Mouse (Mus musculus) neural tube, embryonic 12.5 days (tissue): ENCODE measurements around the gene S100a16. TPM values are rescaled to one million over a fixed set of nuclear protein-coding genes. Genes with fewer than 3 reads are reported as not detected.

Source experiments
- ATAC-seq: fragments of 200-750 bp; cut with Nextera tagmentation; 2 replicates; pipeline ENCODE4 v1.8.0; 2017; ENCODE audit warnings: low read depth, mild to moderate bottlenecking, moderate TSS enrichment, moderate library complexity; ENCODE audit not compliant: low FRiP score
- H3K27ac ChIP-seq: fragments of 300-500 bp; sonication (generic); 2 replicates; pipeline ENCODE4 v1.5.1; 2016
- H3K27me3 ChIP-seq: fragments of 300-500 bp; sonication (generic); replicated peaks from 2 replicates; pipeline ENCODE4 v1.6.1; 2016; ENCODE audit warnings: mild to moderate bottlenecking
- H3K36me3 ChIP-seq: fragments of 300-500 bp; sonication (generic); 2 replicates; pipeline ENCODE4 v1.6.1; 2016; ENCODE audit warnings: mild to moderate bottlenecking
- H3K4me1 ChIP-seq: fragments of 300-500 bp; sonication (generic); 2 replicates; pipeline ENCODE4 v1.6.1; 2016
- H3K4me2 ChIP-seq: fragments of 300-500 bp; sonication (generic); replicated peaks from 2 replicates; pipeline ENCODE4 v1.6.1; 2016; ENCODE audit warnings: mild to moderate bottlenecking
- H3K4me3 ChIP-seq: fragments of 300-500 bp; sonication (generic); 2 replicates; pipeline ENCODE4 v1.5.1; 2016
- H3K9ac ChIP-seq: fragments of 300-500 bp; sonication (generic); 2 replicates; pipeline ENCODE4 v1.6.1; 2016; ENCODE audit warnings: mild to moderate bottlenecking
- H3K9me3 ChIP-seq: fragments of 300-500 bp; sonication (generic); 2 replicates; pipeline ENCODE4 v1.6.1; 2016; ENCODE audit warnings: mild to moderate bottlenecking
- WGBS: fragments of 180-500 bp; shearing (Covaris S2); methylation state at CpG from one replicate; pipeline ENCODE4 v1.1.7; 2016; 5-methylcytosine and 5-hydroxymethylcytosine counted together
- polyA plus RNA-seq: library from polyadenylated mRNA; unstranded; fragments of >200 nt; fragmentation: Nextera tagmentation; extraction: Ambion mirVana; gene quantifications from 2 replicates; pipeline ENCODE4 v1.2.1, GENCODE M21; 2016

Gene S100a16
- polyA plus RNA-seq, 1 experiment from 2014 or later: 33.3 TPM

DNA sequence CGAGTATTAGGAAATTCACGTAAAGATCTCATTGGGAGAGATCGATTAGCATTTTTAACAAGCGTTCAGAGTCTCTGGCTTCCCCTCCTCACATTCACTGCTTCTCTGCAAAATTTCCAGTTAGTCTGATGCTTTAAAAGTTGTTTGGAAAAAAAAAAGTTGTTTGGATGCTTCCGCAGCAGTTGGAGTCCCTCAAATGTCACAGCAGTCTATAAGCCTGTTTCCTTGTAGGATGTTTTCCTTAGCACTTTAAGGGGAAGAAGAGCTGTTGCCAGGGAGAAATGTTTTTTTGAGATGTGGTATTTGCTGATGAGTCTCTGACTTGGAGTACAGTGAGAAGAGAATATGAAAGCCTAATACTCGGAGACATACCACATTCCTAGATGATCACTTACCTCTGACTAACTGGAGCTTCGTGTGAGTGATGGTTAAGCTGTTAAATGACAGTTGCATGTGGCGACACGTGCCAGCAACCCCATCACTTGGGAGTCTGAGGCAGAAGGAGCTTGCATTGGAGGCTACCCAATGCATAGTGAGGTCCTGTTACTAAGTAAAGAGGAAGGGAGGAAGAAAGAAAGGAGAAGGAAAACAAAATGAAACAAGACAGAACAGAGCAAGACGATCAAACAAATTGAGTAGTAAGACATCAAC is 39.4 kb downstream of the S100a16 start:
- 81% methylated on average over 10 of the region's 10 CpGs for WGBS
- Histone ChIP-seq H3K36me3 (no peaks in the 10 kb centered on the region), H3K9me3 (no peaks in the 10 kb centered on the region), H3K27me3 (no peaks in the 10 kb centered on the region), H3K4me1 (no peaks in the 10 kb centered on the region), H3K4me2 (no peak overlapping the region), H3K9ac (no peak overlapping the region), H3K27ac (no peak overlapping the region), H3K4me3 (no peak overlapping the region)
- ATAC-seq: no peak

DNA sequence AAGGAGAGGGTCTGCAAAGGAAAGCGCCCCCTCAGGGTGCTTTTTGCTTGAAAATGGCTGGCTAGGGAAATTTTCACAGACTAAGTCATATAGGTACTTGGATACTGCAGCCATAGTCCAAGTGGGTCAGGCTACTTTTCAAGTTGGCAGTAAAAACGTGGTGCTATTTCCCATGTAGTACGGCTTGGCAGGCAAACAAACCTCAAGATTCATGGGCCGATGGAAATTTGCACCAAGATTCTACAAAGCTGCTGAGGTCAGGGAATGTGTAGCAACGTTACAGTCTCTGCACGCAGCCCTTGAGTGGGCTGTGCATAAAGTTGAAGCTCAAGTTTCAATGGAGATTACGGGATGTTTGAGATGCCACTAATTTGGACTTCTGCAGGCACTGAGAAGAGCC is 42.4 kb downstream of the S100a16 start:
- no peak for ATAC-seq
- H3K4me1 ChIP-seq: no peaks in the 10 kb centered on the region
- H3K36me3 ChIP-seq: no peaks in the 10 kb centered on the region
- H3K27ac ChIP-seq: no peak overlapping the region
- no peak overlapping the region for H3K4me3 ChIP-seq
- no peak overlapping the region for H3K4me2 ChIP-seq
- H3K9me3 ChIP-seq: no peaks in the 10 kb centered on the region
- H3K27me3 ChIP-seq: no peaks in the 10 kb centered on the region
- no peak overlapping the region for H3K9ac ChIP-seq
- 82% methylated on average over 7 of the region's 7 CpGs for WGBS

DNA sequence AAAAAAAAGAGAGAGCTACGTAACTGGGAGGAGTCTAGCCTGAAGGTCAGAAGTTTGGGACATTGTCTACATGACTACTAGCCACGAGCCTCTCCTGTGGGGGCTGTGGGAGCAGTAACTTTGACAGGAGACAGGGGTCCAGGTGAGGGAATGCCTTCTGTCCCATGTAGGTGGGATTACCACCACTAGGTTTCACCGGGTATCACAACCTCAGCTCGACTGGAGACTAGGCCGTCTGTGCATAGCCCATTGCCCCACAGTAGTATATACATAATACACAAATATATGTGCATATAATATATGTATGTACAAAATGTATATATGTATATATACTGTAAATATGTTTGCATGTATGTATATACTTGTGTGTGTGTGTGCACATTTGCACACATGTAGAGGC is 44.1 kb downstream of the S100a16 start:
- no peak for ATAC-seq
- WGBS: 95% methylated on average over 5 of the region's 5 CpGs

DNA sequence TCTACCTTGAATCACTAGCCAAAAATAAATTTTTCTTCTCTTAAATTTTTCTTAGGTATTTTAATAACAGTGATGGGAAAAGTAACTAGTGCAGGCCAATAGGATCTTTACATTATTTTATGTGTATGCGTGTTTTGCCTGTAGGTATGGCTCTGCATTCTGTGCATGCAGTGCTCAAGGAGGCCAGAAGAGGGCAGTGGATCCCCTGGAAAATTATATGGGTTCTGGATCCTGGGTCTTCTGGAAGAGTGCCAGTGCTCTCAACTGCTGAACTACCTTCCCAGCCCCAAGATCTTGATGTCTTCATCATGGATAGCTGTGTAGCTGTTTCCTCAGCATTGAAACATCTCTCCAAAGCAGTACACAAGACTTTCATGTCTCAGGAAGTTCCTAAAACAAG is 45.1 kb downstream of the S100a16 start:
- no peaks in the 10 kb centered on the region for H3K9me3 ChIP-seq
- H3K4me2 ChIP-seq: no peak overlapping the region
- 98% methylated on average over 1 of the region's 1 CpGs for WGBS
- H3K36me3 ChIP-seq: no peaks in the 10 kb centered on the region
- H3K9ac ChIP-seq: no peak overlapping the region
- H3K27me3 ChIP-seq: no peaks in the 10 kb centered on the region
- H3K4me3 ChIP-seq: no peak overlapping the region
- ATAC-seq: no peak
- H3K27ac ChIP-seq: no peak overlapping the region
- no peaks in the 10 kb centered on the region for H3K4me1 ChIP-seq

More for the DNA sequence above, 44.1 kb downstream of the S100a16 start:
- Histone ChIP-seq H3K27me3 (no peaks in the 10 kb centered on the region), H3K4me1 (no peaks in the 10 kb centered on the region), H3K4me2 (no peak overlapping the region), H3K27ac (no peak overlapping the region), H3K9me3 (no peaks in the 10 kb centered on the region), H3K36me3 (no peaks in the 10 kb centered on the region), H3K4me3 (no peak overlapping the region), H3K9ac (no peak overlapping the region)

DNA sequence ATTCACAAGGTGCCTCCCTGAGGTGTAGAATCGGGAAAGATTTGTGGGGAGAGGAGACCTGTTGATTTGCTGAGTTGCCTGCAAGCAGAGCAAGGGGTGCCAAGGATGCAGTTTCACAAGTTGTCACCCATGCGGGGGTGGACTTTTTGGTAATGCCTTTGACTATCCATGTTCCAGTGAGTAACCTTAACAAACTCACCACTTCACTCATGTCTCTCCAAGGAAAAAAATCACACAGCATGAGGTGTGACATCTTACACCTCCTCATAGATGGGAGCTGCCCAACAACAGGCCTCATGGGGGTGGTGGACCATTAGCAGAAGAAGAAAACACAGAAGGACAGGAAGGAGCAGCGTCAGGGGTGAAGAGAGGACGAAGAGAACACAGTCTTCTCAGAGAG is 45.5 kb downstream of the S100a16 start:
- no peak overlapping the region for H3K9ac ChIP-seq
- H3K4me3 ChIP-seq: no peak overlapping the region
- H3K27me3 ChIP-seq: no peaks in the 10 kb centered on the region
- H3K9me3 ChIP-seq: no peaks in the 10 kb centered on the region
- no peak overlapping the region for H3K27ac ChIP-seq
- 83% methylated on average over 4 of the region's 4 CpGs for WGBS
- no peaks in the 10 kb centered on the region for H3K4me1 ChIP-seq
- H3K4me2 ChIP-seq: no peak overlapping the region
- no peak for ATAC-seq
- H3K36me3 ChIP-seq: no peaks in the 10 kb centered on the region

DNA sequence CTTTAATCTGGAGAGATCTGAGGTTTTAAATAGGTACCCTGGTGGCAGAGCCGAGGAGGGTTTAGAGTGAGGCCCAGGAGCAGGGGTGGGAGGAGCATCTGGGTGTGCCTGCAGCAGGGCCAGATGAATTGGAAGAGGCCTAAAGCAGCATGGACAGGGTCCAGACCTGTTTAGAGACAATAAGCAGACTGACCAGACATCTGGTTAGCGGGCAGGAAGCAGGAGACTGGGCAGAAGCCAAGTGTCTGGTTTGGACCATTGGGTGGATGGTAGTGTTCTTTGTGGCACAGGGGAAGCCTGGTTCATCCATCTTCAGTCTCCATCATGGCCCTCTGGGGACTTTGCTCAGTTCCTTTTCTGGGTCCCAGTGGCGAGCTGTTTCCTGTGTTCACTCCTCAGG is 46.8 kb downstream of the S100a16 start:
- H3K4me2 ChIP-seq: no peak overlapping the region
- WGBS: 55% methylated on average over 3 of the region's 3 CpGs
- H3K4me3 ChIP-seq: no peak overlapping the region
- H3K36me3 ChIP-seq: no peaks in the 10 kb centered on the region
- H3K9me3 ChIP-seq: no peaks in the 10 kb centered on the region
- no peaks in the 10 kb centered on the region for H3K4me1 ChIP-seq
- no peak for ATAC-seq
- no peaks in the 10 kb centered on the region for H3K27me3 ChIP-seq
- no peak overlapping the region for H3K9ac ChIP-seq
- no peak overlapping the region for H3K27ac ChIP-seq

DNA sequence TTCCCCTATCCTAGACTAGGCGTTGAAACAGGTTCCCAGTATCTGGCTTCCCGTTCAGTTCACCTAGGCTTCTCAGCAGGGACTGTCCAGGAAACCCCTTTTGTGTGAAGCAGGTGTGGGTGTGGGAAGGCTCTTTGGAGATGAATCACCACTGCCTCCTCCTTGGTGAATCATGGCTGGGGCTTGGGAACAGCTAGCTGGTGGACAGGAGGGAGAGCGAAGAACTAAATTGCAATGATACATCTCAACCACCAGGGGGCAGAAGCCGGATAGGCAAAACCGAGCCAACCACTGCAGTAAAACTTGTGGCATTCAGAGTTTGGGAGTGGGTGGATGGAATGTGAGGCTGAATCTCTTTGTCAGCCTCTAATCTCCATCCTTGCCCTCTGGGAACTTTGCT is 48.5 kb downstream of the S100a16 start:
- no peaks in the 10 kb centered on the region for H3K36me3 ChIP-seq
- H3K9me3 ChIP-seq: no peaks in the 10 kb centered on the region
- no peak for ATAC-seq
- no peak overlapping the region for H3K4me2 ChIP-seq
- no peaks in the 10 kb centered on the region for H3K4me1 ChIP-seq
- WGBS: 32% methylated on average over 5 of the region's 5 CpGs
- no peaks in the 10 kb centered on the region for H3K27me3 ChIP-seq
- no peak overlapping the region for H3K4me3 ChIP-seq
- H3K27ac ChIP-seq: no peak overlapping the region
- H3K9ac ChIP-seq: no peak overlapping the region

DNA sequence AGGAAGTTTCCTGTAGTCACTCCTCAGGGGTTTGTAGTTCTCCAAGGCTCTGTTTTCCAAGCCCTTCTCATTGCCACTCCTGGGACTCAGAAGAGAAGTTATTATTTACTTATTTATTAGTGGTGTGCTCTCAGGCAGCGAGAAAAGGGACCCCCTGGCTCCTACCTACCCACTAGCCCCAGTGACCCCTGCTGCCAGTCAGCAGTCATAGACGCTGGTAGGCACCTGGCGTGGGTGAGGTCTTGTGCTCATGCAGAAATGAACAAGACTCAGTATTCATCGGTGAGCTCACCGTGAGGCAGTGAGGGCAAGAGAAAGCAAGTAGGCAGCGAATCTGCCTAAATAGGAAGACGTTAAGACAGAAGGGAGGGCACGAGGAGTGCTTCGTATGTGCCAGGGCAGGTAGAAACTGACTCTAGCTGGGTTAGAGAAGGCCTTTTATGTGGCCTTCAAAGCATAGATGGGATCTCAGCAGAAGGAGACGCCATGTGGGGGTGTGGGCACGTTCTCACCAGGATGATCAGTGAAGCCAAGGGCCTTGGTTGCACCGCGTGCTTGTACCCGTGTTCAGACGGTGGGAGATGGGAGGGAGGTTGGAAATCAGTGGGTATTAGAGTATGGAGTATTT is 49.1 kb downstream of the S100a16 start:
- no peaks in the 10 kb centered on the region for H3K27me3 ChIP-seq
- no peaks in the 10 kb centered on the region for H3K36me3 ChIP-seq
- no peak overlapping the region for H3K4me3 ChIP-seq
- ATAC-seq: no peak
- H3K9ac ChIP-seq: no peak overlapping the region
- no peak overlapping the region for H3K27ac ChIP-seq
- H3K4me2 ChIP-seq: no peak overlapping the region
- no peaks in the 10 kb centered on the region for H3K4me1 ChIP-seq
- H3K9me3 ChIP-seq: no peaks in the 10 kb centered on the region
- WGBS: 85% methylated on average over 15 of the region's 15 CpGs

DNA sequence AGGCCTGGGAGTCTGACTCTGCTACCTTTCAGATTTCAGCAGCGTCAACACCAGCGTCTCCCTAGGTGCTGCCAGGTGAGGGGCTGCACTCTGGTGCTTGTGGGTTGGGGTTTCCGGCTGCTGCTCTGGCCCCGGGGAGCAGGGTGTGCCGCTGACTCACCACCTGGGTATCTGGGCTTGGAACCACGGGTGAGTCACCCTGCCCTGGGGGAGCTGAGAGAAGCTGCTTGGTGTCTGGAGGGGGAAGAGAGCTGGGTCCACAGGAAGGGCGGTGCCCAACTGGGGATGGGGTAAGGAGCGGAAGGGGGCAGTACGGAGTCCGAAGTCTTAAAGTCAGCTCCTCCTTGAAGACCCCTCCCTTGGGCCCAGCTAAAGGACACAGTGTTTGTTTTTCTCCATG is 49.9 kb downstream of the S100a16 start:
- no peak for ATAC-seq
- no peaks in the 10 kb centered on the region for H3K36me3 ChIP-seq
- no peak overlapping the region for H3K4me3 ChIP-seq
- no peaks in the 10 kb centered on the region for H3K27me3 ChIP-seq
- no peaks in the 10 kb centered on the region for H3K9me3 ChIP-seq
- 74% methylated on average over 10 of the region's 10 CpGs for WGBS
- H3K9ac ChIP-seq: no peak overlapping the region
- H3K27ac ChIP-seq: no peak overlapping the region
- no peaks in the 10 kb centered on the region for H3K4me1 ChIP-seq
- H3K4me2 ChIP-seq: no peak overlapping the region

DNA sequence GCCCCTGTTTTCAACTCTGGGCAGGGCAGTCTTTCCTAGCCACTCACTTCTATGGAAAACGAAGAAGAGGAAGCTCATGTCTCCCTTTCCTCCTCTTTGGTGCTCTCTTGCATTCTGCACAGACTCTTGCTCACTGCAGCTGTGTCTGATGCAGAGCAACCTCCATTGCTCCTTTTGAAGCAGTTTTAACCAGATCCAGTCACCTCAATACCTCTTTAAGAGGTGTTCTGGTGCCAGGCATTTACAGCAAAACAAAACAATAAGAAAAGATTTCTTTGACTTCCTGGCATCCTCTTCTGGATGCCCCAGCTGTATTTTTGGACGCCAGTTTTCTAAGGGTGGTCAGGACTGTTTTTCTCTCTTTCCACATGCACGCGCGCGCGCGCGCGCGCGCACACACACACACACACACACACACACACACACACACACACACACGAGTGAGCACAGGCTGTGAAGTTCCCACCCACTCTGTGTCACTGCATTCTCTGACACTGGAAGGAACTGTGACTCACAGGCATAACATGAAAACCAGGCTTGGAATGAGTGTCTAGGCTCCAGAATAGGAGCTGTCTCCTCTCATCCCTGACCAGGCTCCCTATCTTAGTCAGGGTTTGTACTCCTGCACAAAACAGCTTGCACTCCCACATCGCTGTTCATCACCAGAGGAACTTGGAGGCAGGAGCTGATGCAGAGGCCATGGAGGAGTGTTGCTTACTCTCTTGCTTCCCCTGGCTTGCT is 50.5 kb downstream of the S100a16 start:
- ATAC-seq: no peak
- Histone ChIP-seq H3K27me3 (no peaks in the 10 kb centered on the region), H3K4me2 (no peak overlapping the region), H3K9ac (no peak overlapping the region), H3K36me3 (no peaks in the 10 kb centered on the region), H3K4me1 (no peaks in the 10 kb centered on the region), H3K27ac (no peak overlapping the region), H3K4me3 (no peak overlapping the region), H3K9me3 (no peaks in the 10 kb centered on the region)
- WGBS: 91% methylated on average over 14 of the region's 14 CpGs

DNA sequence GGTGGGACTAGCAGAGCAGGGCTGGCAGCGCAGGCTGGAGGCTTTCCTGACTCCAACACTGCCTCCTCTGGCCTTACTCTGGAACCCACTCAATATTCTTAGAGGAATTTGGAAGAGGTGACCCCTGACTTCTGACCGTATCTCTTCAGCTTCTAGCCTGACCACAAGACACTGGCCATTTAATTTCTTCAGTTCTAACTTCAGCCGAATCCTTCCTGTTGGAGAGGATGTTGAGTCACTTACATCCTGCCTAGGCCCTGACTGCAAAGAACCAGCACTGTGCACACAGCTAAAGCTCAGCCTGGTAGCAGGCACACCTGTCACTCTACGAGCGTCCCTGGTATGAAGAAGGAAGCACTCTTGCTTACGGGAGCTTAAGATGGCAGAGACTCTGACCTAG is 52.3 kb downstream of the S100a16 start:
- Histone ChIP-seq H3K27ac (no peak overlapping the region), H3K9me3 (no peaks in the 10 kb centered on the region), H3K27me3 (no peaks in the 10 kb centered on the region), H3K9ac (no peak overlapping the region), H3K4me3 (no peak overlapping the region), H3K4me1 (no peaks in the 10 kb centered on the region), H3K4me2 (no peak overlapping the region), H3K36me3 (no peaks in the 10 kb centered on the region)
- no peak for ATAC-seq
- WGBS: 83% methylated on average over 6 of the region's 6 CpGs

DNA sequence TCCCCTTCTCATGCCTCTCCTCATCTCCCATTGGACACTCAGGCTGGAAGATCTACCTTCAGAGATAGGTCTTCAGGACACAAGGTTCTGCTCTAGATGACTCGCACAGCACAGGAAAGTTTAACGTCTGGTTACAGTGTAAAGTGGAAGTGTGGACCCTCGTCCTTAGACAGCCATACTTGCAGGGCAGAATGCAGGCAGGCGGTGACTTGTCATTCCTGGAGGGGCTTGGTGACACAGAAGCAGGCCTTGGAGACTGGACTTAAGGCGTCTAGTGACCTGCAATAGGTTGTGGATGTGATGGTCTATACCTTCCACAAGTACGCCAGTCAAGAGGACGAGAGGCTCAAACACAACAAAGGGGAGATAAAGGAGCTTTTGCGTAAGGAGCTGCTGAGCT is 52.9 kb downstream of the S100a16 start, which contains the start of gene S100a2:
Gene S100a2 (plus strand): TSS at position 301 of the 400 bp plus-strand sequence.
- 91% methylated on average over 8 of the region's 8 CpGs for WGBS
- Histone ChIP-seq H3K27me3 (no peaks in the 10 kb centered on the region), H3K4me3 (no peak within 1 kb of the TSS), H3K4me2 (no peak within 1 kb of the TSS), H3K4me1 (no peaks in the 10 kb centered on the region), H3K9me3 (no peaks in the 10 kb centered on the region), H3K36me3 (no peaks in the 10 kb centered on the region), H3K27ac (no peak within 1 kb of the TSS), H3K9ac (no peak within 1 kb of the TSS)
- ATAC-seq: no peak
